Mouse (Mus musculus) spleen, adult 2 months (tissue): Measurements from ENCODE around the gene Cdk9. TPM values are rescaled to one million over a fixed set of nuclear protein-coding genes. Genes with fewer than 3 reads are reported as not detected.

Experiments
- DNase-seq, 2 experiments: peaks; one replicate each; pipeline versions ENCODE4 v3.0.0 to v3.0.0-alpha.2; 2012 to 2021; ENCODE audit warnings: low spot score in 2 of 2, low read depth in 1 of 2
- H3K27ac ChIP-seq: fragments of 200-500 bp; 2 replicates; pipeline ENCODE4 v1.5.1; 2012; ENCODE audit warnings: low read length, inconsistent platforms; ENCODE audit not compliant: insufficient read depth
- H3K27me3 ChIP-seq: fragments of 200-500 bp; 2 replicates; pipeline ENCODE4 v1.6.1; 2012; ENCODE audit warnings: mild to moderate bottlenecking, moderate library complexity, low read length, inconsistent platforms; ENCODE audit not compliant: control insufficient read depth, insufficient read depth
- H3K36me3 ChIP-seq: fragments of 200-500 bp; 2 replicates; pipeline ENCODE4 v1.6.1; 2012; ENCODE audit warnings: mild to moderate bottlenecking, low read length, inconsistent platforms; ENCODE audit not compliant: control insufficient read depth, insufficient read depth
- H3K4me1 ChIP-seq: fragments of 200-500 bp; 2 replicates; pipeline ENCODE4 v1.6.1; 2011; ENCODE audit warnings: inconsistent platforms; ENCODE audit not compliant: control insufficient read depth, insufficient read depth, insufficient read length
- H3K4me3 ChIP-seq: fragments of 200-500 bp; 2 replicates; pipeline ENCODE4 v1.5.1; 2011; ENCODE audit warnings: mild to moderate bottlenecking, inconsistent platforms; ENCODE audit not compliant: insufficient read depth, insufficient read length; ENCODE audit errors: extremely low read depth
- CTCF ChIP-seq: fragments of 200-500 bp; IDR thresholded peaks from 2 replicates; pipeline ENCODE4 v1.5.1; 2011; ENCODE audit warnings: mild to moderate bottlenecking, inconsistent platforms; ENCODE audit not compliant: insufficient read depth, insufficient read length, insufficient replicate concordance; ENCODE audit errors: extremely low read depth
- POLR2A ChIP-seq: fragments of 200-500 bp; IDR thresholded peaks from 2 replicates; pipeline ENCODE4 v1.6.1; 2011; ENCODE audit warnings: low read depth, low read length, inconsistent platforms
- WGBS: fragments of 180-500 bp; shearing (Covaris S2); methylation state at CpG from one replicate; pipeline ENCODE4 v1.1.7; 2018; 5-methylcytosine and 5-hydroxymethylcytosine counted together
- polyA plus RNA-seq: library from polyadenylated mRNA; depleted of rRNA; stranded (reverse); fragments of >200 nt; gene quantifications from 2 replicates; pipeline ENCODE4 v1.2.3, GENCODE M21; 2012

Cdk9 gene
- polyA plus RNA-seq, 1 experiment, result 125 TPM

- H3K4me1 ChIP-seq, result no peaks in the 10 kb centered on the region
- WGBS, result 86% methylated on average over 9 of the region's 9 CpGs
Observed at GRCm38 (mm10) chr2:32671907-32672595, 40.8 kb downstream of the Cdk9 start.

GRCm38 (mm10) chr2:32671147-32671546 lies 41.7 kb downstream of the Cdk9 start:
- Histone ChIP-seq H3K27me3 (no peaks in the 10 kb centered on the region), H3K36me3 (no peaks in the 10 kb centered on the region), H3K4me3 (no peak overlapping the region), H3K27ac (no peak overlapping the region), H3K4me1 (no peaks in the 10 kb centered on the region)
- TF ChIP-seq POLR2A (no peak), CTCF (no peak)
- no peak for DNase-seq
- WGBS, result 91% methylated on average over 9 of the region's 9 CpGs

More at GRCm38 (mm10) chr2:32671907-32672595, 40.8 kb downstream of the Cdk9 start:
- Histone ChIP-seq H3K4me3 (no peak overlapping the region), H3K27me3 (no peaks in the 10 kb centered on the region), H3K27ac (no peak overlapping the region), H3K36me3 (no peaks in the 10 kb centered on the region)
- no peak for DNase-seq
- TF ChIP-seq CTCF, result no peak
- TF ChIP-seq POLR2A, result no peak

DNA sequence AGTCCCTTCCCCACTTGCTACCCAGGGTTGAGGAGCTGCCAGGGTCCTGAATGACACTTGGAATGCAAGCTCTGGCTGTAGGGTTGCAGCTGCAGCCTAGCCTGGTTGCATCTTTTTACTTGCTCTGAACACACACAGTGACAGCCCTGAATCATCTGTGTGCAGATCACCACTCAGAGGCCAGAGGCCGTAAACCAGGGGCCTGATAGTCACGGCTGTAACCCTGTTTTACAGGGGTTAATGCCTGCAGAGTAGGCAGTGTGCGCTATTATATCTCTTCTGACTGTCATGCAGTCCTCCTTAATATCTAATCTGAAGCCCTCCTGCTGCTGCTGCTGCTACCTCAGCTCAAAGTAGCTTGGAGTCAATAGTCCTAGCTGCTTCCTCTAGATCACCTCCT lies 43.0 kb downstream of the Cdk9 start:
- Histone ChIP-seq H3K4me3 (no peak overlapping the region), H3K36me3 (no peaks in the 10 kb centered on the region), H3K27me3 (no peaks in the 10 kb centered on the region), H3K4me1 (no peaks in the 10 kb centered on the region), H3K27ac (no peak overlapping the region)
- no peak for DNase-seq
- 81% methylated on average over 3 of the region's 3 CpGs for WGBS
- TF ChIP-seq CTCF (no peak), POLR2A (no peak)

DNA sequence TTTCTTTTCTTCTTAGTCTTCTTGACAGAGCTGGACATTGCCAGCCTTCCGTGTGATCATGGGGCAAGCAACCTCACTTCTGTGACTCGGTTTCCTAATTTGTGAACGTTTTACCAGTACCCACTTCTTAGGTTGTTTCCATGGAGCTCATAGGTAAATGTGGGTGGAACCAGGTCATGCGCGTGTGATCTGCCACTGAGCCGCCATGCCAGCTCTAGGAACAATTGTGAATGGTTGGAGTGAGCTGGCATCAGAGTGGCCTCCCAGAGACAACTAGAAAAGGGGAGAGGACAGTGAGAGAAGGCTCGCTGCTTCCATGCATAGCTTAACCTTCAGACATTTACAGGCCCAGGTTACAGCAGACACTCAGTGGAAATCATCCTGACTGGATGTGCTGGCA lies 44.7 kb downstream of the Cdk9 start:
- WGBS, result 95% methylated on average over 7 of the region's 7 CpGs
- Histone ChIP-seq H3K27ac (no peak overlapping the region), H3K4me3 (no peak overlapping the region), H3K4me1 (no peaks in the 10 kb centered on the region), H3K36me3 (no peaks in the 10 kb centered on the region), H3K27me3 (no peaks in the 10 kb centered on the region)
- no peak for DNase-seq
- TF ChIP-seq CTCF (no peak), POLR2A (no peak)

DNA sequence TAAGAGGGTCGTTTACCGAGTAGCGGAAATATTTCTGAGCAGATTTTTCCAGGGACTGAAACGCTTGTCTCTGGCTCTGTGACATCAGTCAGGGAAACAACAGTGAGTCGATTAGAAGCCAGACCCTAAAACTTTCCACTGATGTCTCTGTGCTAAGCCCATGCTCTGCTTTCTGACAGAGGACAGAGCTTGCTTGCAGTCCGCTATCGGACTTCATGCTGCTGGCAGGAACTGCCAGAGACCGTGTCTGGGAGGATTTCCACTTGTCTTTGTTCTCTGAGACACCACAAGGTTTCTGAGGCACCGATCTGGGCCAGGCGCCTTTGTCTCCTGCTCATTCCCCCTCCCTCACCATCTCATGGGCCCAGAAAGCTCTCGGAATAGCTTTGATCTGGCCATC lies 45.1 kb downstream of the Cdk9 start:
- H3K4me1 ChIP-seq, result no peaks in the 10 kb centered on the region
- WGBS, result 83% methylated on average over 11 of the region's 11 CpGs
- H3K27me3 ChIP-seq, result no peaks in the 10 kb centered on the region
- H3K36me3 ChIP-seq, result no peaks in the 10 kb centered on the region
- no peak overlapping the region for H3K4me3 ChIP-seq
- TF ChIP-seq POLR2A (no peak), CTCF (no peak)
- no peak overlapping the region for H3K27ac ChIP-seq
- no peak for DNase-seq

GRCm38 (mm10) chr2:32665853-32666252 lies 47.0 kb downstream of the Cdk9 start:
- TF ChIP-seq POLR2A, result no peak
- no peak for TF ChIP-seq CTCF
- Histone ChIP-seq H3K27ac (0 out of 2 replicates have a peak overlapping the region, but pooled peaks have one; percentile 11), H3K4me3 (no peak overlapping the region), H3K27me3 (no peaks in the 10 kb centered on the region), H3K4me1 (no peaks in the 10 kb centered on the region), H3K36me3 (no peaks in the 10 kb centered on the region)
- 72% methylated on average over 6 of the region's 6 CpGs for WGBS
- DNase-seq, result no peak

- 76% methylated on average over 8 of the region's 8 CpGs for WGBS
- Histone ChIP-seq H3K4me1 (no peaks in the 10 kb centered on the region), H3K27me3 (no peaks in the 10 kb centered on the region), H3K36me3 (no peaks in the 10 kb centered on the region), H3K27ac (no peak overlapping the region), H3K4me3 (no peak overlapping the region)
- TF ChIP-seq CTCF (no peak), POLR2A (no peak)
- no peak for DNase-seq
Observed at GRCm38 (mm10) chr2:32665345-32665744, 47.5 kb downstream of the Cdk9 start.
